Comparison of ENCODE assay signal across 9 mouse cellular contexts in genomic region chr4:116878491-116878890, GRCm38 (mm10). TPM values are rescaled to one million over a fixed set of nuclear protein-coding genes. Genes with fewer than 3 reads are reported as not detected.
DNase-seq lines count a peak whose midpoint lies in the region; ATAC-seq lines count a peak whose summit lies in the region.
"Had no signal": no experiment of that assay in that cellular context is flagged by ENCODE, and none has a peak within 500 bp of the region (broad histone marks: within the 10 kb centered on the region; RNA-seq: fewer than 3 reads in every experiment).

No protein-coding gene starts in this region.

- 3% methylated on average over 11 of the region's 11 CpGs for WGBS in hindbrain, embryonic 12.5 days
- WGBS in midbrain, embryonic 16.5 days, result under 1% methylated on average over 11 of the region's 11 CpGs

- no peaks in the 10 kb centered on the region for H3K9me3 ChIP-seq in hindbrain, embryonic 12.5 days (replicated peaks)
- H3K9me3 ChIP-seq in midbrain, embryonic 16.5 days (replicated peaks; ENCODE audit: control insufficient read depth, low read length, poor library complexity, severe bottlenecking), result no peaks in the 10 kb centered on the region
- H3K9me3 ChIP-seq: liver, embryonic 15.5 days had no signal

- H3K36me3 ChIP-seq in hindbrain, embryonic 12.5 days, result no peaks in the 10 kb centered on the region
- no peaks in the 10 kb centered on the region for H3K36me3 ChIP-seq in midbrain, embryonic 16.5 days (ENCODE audit: control insufficient read depth, insufficient read depth, low read length)
- H3K36me3 ChIP-seq: liver, embryonic 15.5 days had no signal

- ATAC-seq in hindbrain, embryonic 12.5 days (ENCODE audit: low FRiP score), result no peak
- no peak for ATAC-seq in midbrain, embryonic 16.5 days

- H3K4me2 ChIP-seq in hindbrain, embryonic 12.5 days (replicated peaks), result peak overlapping the region; percentile 68
- H3K4me2 ChIP-seq in midbrain, embryonic 16.5 days (ENCODE audit: low read length), result peak overlapping the region; percentile 70

- DNase-seq in right cerebral cortex, adult 18-20 months, result peak; percentile 19
- DNase-seq in right cerebral cortex, postnatal 25 days, result no peak
- peak; percentile 6 to 10 for DNase-seq in cerebellum, postnatal 36 days
- DNase-seq in layer of hippocampus, postnatal 36 days, result peak; percentile 74 to 76
- DNase-seq in gastrocnemius, postnatal 10 days, result no peak
- no peak for DNase-seq in gastrocnemius, postnatal 4 days (ENCODE audit: low spot score in 2 of 2)

- peaks cover 8% of the 10 kb centered on the region; the same call in 1 of the 2 replicates for H3K4me1 ChIP-seq in hindbrain, embryonic 12.5 days
- H3K4me1 ChIP-seq in midbrain, embryonic 16.5 days (ENCODE audit: control insufficient read depth, insufficient read depth, low read length), result peaks cover 8% of the 10 kb centered on the region

- H3K4me3 ChIP-seq in hindbrain, embryonic 12.5 days, result peak overlapping the region; percentile 71
- H3K4me3 ChIP-seq in midbrain, embryonic 16.5 days (ENCODE audit: low read depth, low read length), result peak overlapping the region; percentile 71

- H3K27ac ChIP-seq in hindbrain, embryonic 12.5 days, result peak overlapping the region; percentile 97
- H3K27ac ChIP-seq in midbrain, embryonic 16.5 days (ENCODE audit: low read length), result peak overlapping the region; percentile 95
- H3K27ac ChIP-seq: liver, embryonic 15.5 days had no signal

- H3K9ac ChIP-seq in hindbrain, embryonic 12.5 days, result peak overlapping the region; percentile 87
- peak overlapping the region; percentile 87 for H3K9ac ChIP-seq in midbrain, embryonic 16.5 days (ENCODE audit: low read depth, low read length)
- H3K9ac ChIP-seq: liver, embryonic 15.5 days had no signal

- H3K27me3 ChIP-seq in hindbrain, embryonic 12.5 days, result no peaks in the 10 kb centered on the region
- H3K27me3 ChIP-seq in midbrain, embryonic 16.5 days (ENCODE audit: control insufficient read depth, insufficient read depth, low read depth, low read length), result no peaks in the 10 kb centered on the region

RNA-seq across cellular contexts. Expression of gene Zswim5, which starts 1.3 kb away (rescaled TPM):
- polyA plus RNA-seq in hindbrain, embryonic 12.5 days (2016; fragmentation: Nextera tagmentation; extraction: Ambion mirVana), result 7.4 and 8.5 TPM in 2 replicates
- total RNA-seq in layer of hippocampus, postnatal 36 days (2021), result 10 to 100 TPM; 17.6 to 18.5 TPM
- polyA plus RNA-seq in midbrain, embryonic 16.5 days (2015; fragmentation: Nextera tagmentation; extraction: Ambion mirVana), result 4.2 and 5.1 TPM in 2 replicates
- total RNA-seq in gastrocnemius, postnatal 10 days (2021), result under 1 TPM; 0.35 to 0.47 TPM
- under 1 TPM; 0.34 to 0.41 TPM for total RNA-seq in gastrocnemius, postnatal 4 days (2021)

RNA-seq across cellular contexts. Expression of gene Hpdl, which starts 57.0 kb away (rescaled TPM):
- 1.5 and 1.7 TPM in 2 replicates for polyA plus RNA-seq in hindbrain, embryonic 12.5 days (2016; fragmentation: Nextera tagmentation; extraction: Ambion mirVana)
- 1 to 10 TPM; 4.9 to 5.2 TPM for total RNA-seq in layer of hippocampus, postnatal 36 days (2021)
- 0.59 and 0.82 TPM in 2 replicates for polyA plus RNA-seq in midbrain, embryonic 16.5 days (2015; fragmentation: Nextera tagmentation; extraction: Ambion mirVana)
- 1 to 10 TPM; 1.5 to 2.3 TPM for total RNA-seq in gastrocnemius, postnatal 10 days (2021)
- 1 to 10 TPM in 1 of 2 experiments, under 1 TPM in 1; 0.57 to 1.1 TPM for total RNA-seq in gastrocnemius, postnatal 4 days (2021)

Comparison
In these comparisons a context has a peak if more than half of its experiments do, and no peak if none do; other contexts are left out.
1. DNase-seq: peak in right cerebral cortex, adult 18-20 months (single experiment), cerebellum, postnatal 36 days (2 of 2) and layer of hippocampus, postnatal 36 days (2 of 2); none in right cerebral cortex, postnatal 25 days (single experiment), gastrocnemius, postnatal 10 days (single experiment) and gastrocnemius, postnatal 4 days (0 of 2).
2. RNA of gene Zswim5, which starts 1.3 kb away (total RNA-seq): 17.6 to 18.5 TPM in layer of hippocampus, postnatal 36 days; 0.35 to 0.47 TPM in gastrocnemius, postnatal 10 days and 0.34 to 0.41 TPM in gastrocnemius, postnatal 4 days; every median in the first group is over 10 times any median in the second.